Mouse (Mus musculus): ENCODE results near the gene Utp20. TPM values are rescaled to one million over a fixed set of nuclear protein-coding genes. Genes with fewer than 3 reads are reported as not detected.

Utp20 gene
- polyA plus RNA-seq (2014; fragmentation: Illumina TruSeq; extraction: RNeasy Lipid Tissue Mini Kit (QIAGEN cat#74804)) = 35.2 TPM

DNA sequence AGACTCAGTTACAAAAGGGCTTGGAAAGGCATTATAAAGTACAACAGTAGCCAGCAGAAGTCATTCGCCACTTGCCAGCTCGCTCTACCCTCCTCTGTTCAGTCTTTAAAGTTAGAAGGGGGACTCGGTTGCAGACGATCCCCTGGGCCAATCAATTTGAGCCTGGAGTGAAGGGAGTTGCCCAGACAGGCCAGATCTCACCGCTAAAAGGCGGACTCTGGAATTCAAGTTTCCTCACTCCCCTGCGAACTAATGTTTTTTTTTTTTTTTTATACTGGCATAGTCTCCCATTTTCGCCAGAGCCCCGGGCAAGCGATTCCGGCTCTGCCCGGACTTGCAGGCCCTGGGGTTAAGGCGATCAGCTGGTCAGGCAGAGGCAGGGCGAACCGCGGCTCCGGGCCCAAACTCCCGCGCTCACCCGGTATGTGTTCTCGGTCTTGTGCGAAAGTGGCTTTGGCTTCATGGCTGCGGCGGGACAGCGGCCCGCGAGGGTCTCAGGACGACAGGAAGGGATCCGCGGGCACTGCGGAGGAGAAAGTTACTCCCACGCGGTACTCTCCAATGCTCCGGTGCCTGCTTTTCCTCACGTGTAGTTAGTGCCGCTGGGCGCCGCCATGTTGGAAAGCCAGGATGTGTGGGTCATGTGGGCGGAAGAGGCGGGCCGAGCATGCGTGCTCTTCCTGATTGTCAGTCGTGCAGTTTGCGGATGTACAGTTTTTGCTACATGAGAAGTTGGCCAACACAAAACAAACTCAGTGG is at the start of gene Utp20:
TSS of gene Utp20 (minus strand) at position 617 of the 759 bp plus-strand sequence.

GRCm38 (mm10) chr10:88730571-88731495 is 95.8 kb downstream of the Utp20 start, which contains the start of gene Arl1:
Gene Arl1 (plus strand): TSS chr10:88730858.

Other genes starting within 250 kb of the Utp20 start
- 9.0 TPM for gene Mybpc1, start 221.7 kb downstream of the Utp20 start, polyA plus RNA-seq (2014; fragmentation: Illumina TruSeq; extraction: RNeasy Lipid Tissue Mini Kit (QIAGEN cat#74804))
- gene Spic, start 141.8 kb downstream of the Utp20 start, polyA plus RNA-seq (2014; fragmentation: Illumina TruSeq; extraction: RNeasy Lipid Tissue Mini Kit (QIAGEN cat#74804)) = 7.8 TPM
- gene Arl1, start 95.9 kb downstream of the Utp20 start, polyA plus RNA-seq (2014; fragmentation: Illumina TruSeq; extraction: RNeasy Lipid Tissue Mini Kit (QIAGEN cat#74804)) = 612 TPM
- gene Slc5a8, start 59.2 kb upstream of the Utp20 start, polyA plus RNA-seq (2014; fragmentation: Illumina TruSeq; extraction: RNeasy Lipid Tissue Mini Kit (QIAGEN cat#74804)) = 0.20 TPM